Mouse (Mus musculus) midbrain, embryonic 16.5 days (tissue): ENCODE results near the gene Ifnab. TPM values are rescaled to one million over a fixed set of nuclear protein-coding genes. Genes with fewer than 3 reads are reported as not detected.

Experiments
- ATAC-seq: fragments of 200-750 bp; cut with Nextera tagmentation; 2 replicates; pipeline ENCODE4 v1.8.0; 2017; ENCODE audit warnings: moderate TSS enrichment
- H3K27ac ChIP-seq: fragments of 300-500 bp; sonication (generic); 2 replicates; pipeline ENCODE4 v1.5.1; 2014; ENCODE audit warnings: mild to moderate bottlenecking, low read length, mixed read lengths
- H3K27me3 ChIP-seq: fragments of 300-500 bp; sonication (generic); 2 replicates; pipeline ENCODE4 v1.6.1; 2014; ENCODE audit warnings: low read depth, low read length, mixed read lengths; ENCODE audit not compliant: control insufficient read depth, insufficient read depth
- H3K36me3 ChIP-seq: fragments of 300-500 bp; sonication (generic); 2 replicates; pipeline ENCODE4 v1.6.1; 2014; ENCODE audit warnings: mild to moderate bottlenecking, low read length, moderate library complexity, mixed read lengths; ENCODE audit not compliant: control insufficient read depth, insufficient read depth
- H3K4me1 ChIP-seq: fragments of 300-500 bp; sonication (generic); 2 replicates; pipeline ENCODE4 v1.6.1; 2014; ENCODE audit warnings: mild to moderate bottlenecking, low read length, mixed read lengths; ENCODE audit not compliant: control insufficient read depth, insufficient read depth
- H3K4me2 ChIP-seq: fragments of 300-500 bp; sonication (generic); 2 replicates; pipeline ENCODE4 v1.6.1; 2014; ENCODE audit warnings: mild to moderate bottlenecking, low read length, mixed read lengths
- H3K4me3 ChIP-seq: fragments of 300-500 bp; sonication (generic); 2 replicates; pipeline ENCODE4 v1.5.1; 2014; ENCODE audit warnings: low read depth, mild to moderate bottlenecking, low read length, moderate library complexity, mixed read lengths
- H3K9ac ChIP-seq: fragments of 300-500 bp; sonication (generic); 2 replicates; pipeline ENCODE4 v1.6.1; 2014; ENCODE audit warnings: low read depth, low read length, mixed read lengths
- H3K9me3 ChIP-seq: fragments of 300-500 bp; sonication (generic); replicated peaks from 2 replicates; pipeline ENCODE4 v1.6.1; 2014; ENCODE audit warnings: mild to moderate bottlenecking, low read length, mixed read lengths; ENCODE audit not compliant: control insufficient read depth, poor library complexity, severe bottlenecking
- WGBS: fragments of 180-500 bp; shearing (Covaris S2); extraction: QIAGEN DNeasy Blood & Tissue Kit; methylation state at CpG from one replicate; pipeline ENCODE4 v1.1.7; 2014; 5-methylcytosine and 5-hydroxymethylcytosine counted together
- polyA plus RNA-seq: library from polyadenylated mRNA; unstranded; fragments of >200 nt; fragmentation: Nextera tagmentation; extraction: Ambion mirVana; gene quantifications from 2 replicates; pipeline ENCODE4 v1.2.1, GENCODE M21; 2015

Gene Ifnab
- polyA plus RNA-seq, 1 experiment from 2014 or later = not detected

DNA sequence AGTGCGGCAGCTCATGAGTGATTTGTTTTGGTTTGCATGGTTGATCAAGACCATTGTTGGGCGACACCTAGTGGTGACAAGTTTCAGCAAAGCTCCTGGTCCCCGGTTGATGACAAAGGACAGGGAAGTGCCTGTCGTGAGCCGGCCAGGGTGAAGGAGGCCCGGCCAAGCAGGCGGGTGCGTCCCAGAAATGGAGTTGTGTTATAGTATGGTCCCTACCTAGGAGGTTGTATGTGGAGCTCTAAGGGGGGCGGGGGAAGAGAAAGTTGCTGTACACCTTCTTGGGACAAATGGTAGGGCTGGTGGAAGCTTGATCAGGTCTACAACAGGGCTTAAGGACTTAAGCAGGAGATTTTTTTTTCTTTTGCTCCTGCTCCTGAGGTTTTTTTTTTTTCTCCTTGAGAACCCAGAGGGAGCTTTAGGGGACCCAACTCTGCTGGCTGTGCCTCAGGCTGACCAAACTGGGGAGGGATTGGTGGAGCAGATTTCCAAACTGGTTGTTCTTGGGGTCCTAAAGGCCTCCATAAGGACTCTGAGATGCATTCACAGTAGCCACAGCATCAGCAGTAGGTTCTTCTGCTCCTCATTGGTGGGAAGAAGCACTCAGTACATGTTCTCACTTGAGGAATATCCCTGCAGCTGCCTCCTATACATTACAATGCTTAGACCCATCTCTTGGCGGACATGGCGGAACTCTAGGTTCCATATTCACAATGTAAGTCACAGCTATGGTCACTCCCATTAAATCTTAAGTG, 49.9 kb downstream of the Ifnab start:
- Histone ChIP-seq H3K4me2 (peak overlapping the region; percentile 40; the same call in 1 of the 2 replicates), H3K36me3 (no peaks in the 10 kb centered on the region), H3K27ac (no peak overlapping the region), H3K9me3 (no peaks in the 10 kb centered on the region), H3K27me3 (no peaks in the 10 kb centered on the region), H3K4me1 (no peaks in the 10 kb centered on the region), H3K4me3 (peak overlapping the region; percentile 20; the same call in 1 of the 2 replicates), H3K9ac (no peak overlapping the region)
- peak; percentile 98 for ATAC-seq
- 16% methylated on average over 11 of the region's 11 CpGs for WGBS

- H3K4me3 ChIP-seq = peak overlapping the region; percentile 20; the same call in 1 of the 2 replicates
- no peaks in the 10 kb centered on the region for H3K36me3 ChIP-seq
- H3K27ac ChIP-seq = no peak overlapping the region
- no peaks in the 10 kb centered on the region for H3K9me3 ChIP-seq
- H3K4me2 ChIP-seq = peak overlapping the region; percentile 40
- ATAC-seq = no peak
- H3K4me1 ChIP-seq = no peaks in the 10 kb centered on the region
- H3K27me3 ChIP-seq = no peaks in the 10 kb centered on the region
- no peak overlapping the region for H3K9ac ChIP-seq
- WGBS = 67% methylated on average over 8 of the region's 8 CpGs
Measured at GRCm38 (mm10) chr4:88640704-88641076, 50.5 kb downstream of the Ifnab start.

Other genes with a start within 250 kb of the Ifnab start
- not detected in 2 replicates for gene Ifnb1, start 168.6 kb downstream of the Ifnab start, polyA plus RNA-seq
- gene Ifna15, start 133.1 kb downstream of the Ifnab start, polyA plus RNA-seq = not detected in 2 replicates
- gene Ifna14, start 119.6 kb downstream of the Ifnab start, polyA plus RNA-seq = not detected in 2 replicates
- gene Ifna9, start 99.0 kb downstream of the Ifnab start, polyA plus RNA-seq = not detected in 2 replicates
- gene Ifna12, start 88.0 kb downstream of the Ifnab start, polyA plus RNA-seq = not detected in 2 replicates
- not detected in 2 replicates for gene C87499, start 56.9 kb downstream of the Ifnab start, polyA plus RNA-seq
- not detected in 2 replicates for gene Ifna13, start 46.9 kb downstream of the Ifnab start, polyA plus RNA-seq
- not detected in 2 replicates for gene Ifna16, start 14.4 kb downstream of the Ifnab start, polyA plus RNA-seq
- gene Ifna2, start 7.4 kb downstream of the Ifnab start, polyA plus RNA-seq = not detected in 2 replicates
- gene Gm26566, start 30.4 kb upstream of the Ifnab start, polyA plus RNA-seq = 1.3 and 1.7 TPM in 2 replicates
- gene Klhl9, start 31.1 kb upstream of the Ifnab start, polyA plus RNA-seq = 115 and 125 TPM in 2 replicates
- not detected in 2 replicates for gene Gm13271, start 63.5 kb upstream of the Ifnab start, polyA plus RNA-seq
- not detected in 2 replicates for gene Gm13283, start 68.8 kb upstream of the Ifnab start, polyA plus RNA-seq
- gene Gm13290, start 82.5 kb upstream of the Ifnab start, polyA plus RNA-seq = not detected in 2 replicates
- gene Gm13289, start 85.6 kb upstream of the Ifnab start, polyA plus RNA-seq = not detected in 2 replicates
- not detected in 2 replicates for gene Gm13272, start 88.5 kb upstream of the Ifnab start, polyA plus RNA-seq
- gene Ifnz, start 90.8 kb upstream of the Ifnab start, polyA plus RNA-seq = not detected in 2 replicates
- not detected in 2 replicates for gene Gm13276, start 94.3 kb upstream of the Ifnab start, polyA plus RNA-seq
- not detected in 2 replicates for gene Gm13277, start 97.3 kb upstream of the Ifnab start, polyA plus RNA-seq
- not detected in 2 replicates for gene Gm13278, start 100.2 kb upstream of the Ifnab start, polyA plus RNA-seq
- gene Gm13275, start 103.1 kb upstream of the Ifnab start, polyA plus RNA-seq = not detected in 2 replicates
- gene Gm13279, start 106.0 kb upstream of the Ifnab start, polyA plus RNA-seq = not detected in 2 replicates
- gene Gm13285, start 108.3 kb upstream of the Ifnab start, polyA plus RNA-seq = not detected in 2 replicates
- not detected in 2 replicates for gene Gm13287, start 111.9 kb upstream of the Ifnab start, polyA plus RNA-seq
- not detected in 2 replicates for gene Gm13288, start 114.2 kb upstream of the Ifnab start, polyA plus RNA-seq
- not detected in 2 replicates for gene Ifna7, start 124.9 kb upstream of the Ifnab start, polyA plus RNA-seq
- not detected in 2 replicates for gene Ifna11, start 128.6 kb upstream of the Ifnab start, polyA plus RNA-seq
- not detected in 2 replicates for gene Ifna6, start 136.1 kb upstream of the Ifnab start, polyA plus RNA-seq
- not detected in 2 replicates for gene Ifna5, start 144.2 kb upstream of the Ifnab start, polyA plus RNA-seq
- gene Ifna4, start 150.5 kb upstream of the Ifnab start, polyA plus RNA-seq = not detected in 2 replicates
- gene Ifna1, start 158.7 kb upstream of the Ifnab start, polyA plus RNA-seq = not detected in 2 replicates
- gene Ifne, start 188.8 kb upstream of the Ifnab start, polyA plus RNA-seq = not detected in 2 replicates